Mouse (Mus musculus): ENCODE results near the gene Btnl9. TPM values are rescaled to one million over a fixed set of nuclear protein-coding genes. Genes with fewer than 3 reads are reported as not detected.
"Not testable (repeated sequence)": the region's sequence is repeated elsewhere in the genome, so short reads cannot be mapped to it uniquely, and the experiment has no call there.

Gene Btnl9
- polyA plus RNA-seq, 1 experiment from 2014 or later: 1.5 TPM

DNA sequence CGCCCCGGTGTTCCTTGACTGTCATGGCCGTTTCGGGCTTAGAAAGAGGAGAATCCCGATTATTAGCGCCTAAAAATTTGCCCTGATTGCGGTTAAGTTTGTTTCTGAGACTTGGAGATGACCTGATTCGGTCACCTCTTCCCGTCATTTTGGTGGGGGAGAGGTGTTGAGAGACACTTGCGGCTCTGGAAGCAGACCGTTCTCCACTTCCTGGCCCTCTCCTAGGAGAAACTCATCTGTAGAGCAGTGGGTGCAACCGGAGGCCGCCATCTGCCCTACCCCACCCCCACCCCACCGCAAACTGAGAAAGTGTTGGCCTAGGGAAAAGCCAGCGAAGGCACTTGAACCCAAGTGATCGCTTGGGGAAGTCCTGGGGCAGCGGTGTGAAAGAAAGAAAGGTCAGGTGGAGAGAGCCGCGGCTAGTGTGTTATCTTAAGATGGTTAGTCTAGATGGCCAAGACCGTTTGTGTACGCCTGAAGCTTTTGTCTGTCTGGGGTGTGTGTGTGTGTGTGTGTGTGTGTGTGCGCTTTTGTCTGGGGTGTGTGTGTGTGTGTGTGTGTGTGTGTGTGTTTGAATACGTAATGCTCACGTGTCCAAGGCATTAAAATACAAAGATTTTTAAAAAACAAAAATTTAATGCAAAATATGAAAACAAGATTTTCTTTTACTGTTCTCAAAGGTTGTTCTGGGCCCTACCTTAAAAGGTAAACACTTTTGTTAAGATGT is 17.0 kb upstream of the Btnl9 start:
- H3K4me1 ChIP-seq (ENCODE audit: control insufficient read depth, insufficient read depth, low read length): peaks cover 13% of the 10 kb centered on the region; the same call in 1 of the 2 replicates
- H3K4me2 ChIP-seq (ENCODE audit: low read depth, low read length): peak overlapping the region; percentile 68
- peak; percentile 68 for DNase-seq (ENCODE audit: low spot score)
- H3K36me3 ChIP-seq (ENCODE audit: control insufficient read depth, insufficient read depth, low read length): peaks cover 14% of the 10 kb centered on the region; the same call in 1 of the 2 replicates
- peak; percentile 77 for ATAC-seq (ENCODE audit: low read depth)
- H3K27me3 ChIP-seq (replicated peaks; ENCODE audit: control insufficient read depth, insufficient read depth, low read length): no peaks in the 10 kb centered on the region
- H3K9ac ChIP-seq (ENCODE audit: low read depth, low read length): peak overlapping the region; percentile 99
- H3K27ac ChIP-seq (replicated peaks; ENCODE audit: low read depth, low read length): peak overlapping the region; percentile 99
- 0% methylated on average over 19 of the region's 24 CpGs for WGBS
- peak overlapping the region; percentile 90 for H3K4me3 ChIP-seq (ENCODE audit: low read depth, low read length)
- no peaks in the 10 kb centered on the region for H3K9me3 ChIP-seq (ENCODE audit: control insufficient read depth, low read length)

DNA sequence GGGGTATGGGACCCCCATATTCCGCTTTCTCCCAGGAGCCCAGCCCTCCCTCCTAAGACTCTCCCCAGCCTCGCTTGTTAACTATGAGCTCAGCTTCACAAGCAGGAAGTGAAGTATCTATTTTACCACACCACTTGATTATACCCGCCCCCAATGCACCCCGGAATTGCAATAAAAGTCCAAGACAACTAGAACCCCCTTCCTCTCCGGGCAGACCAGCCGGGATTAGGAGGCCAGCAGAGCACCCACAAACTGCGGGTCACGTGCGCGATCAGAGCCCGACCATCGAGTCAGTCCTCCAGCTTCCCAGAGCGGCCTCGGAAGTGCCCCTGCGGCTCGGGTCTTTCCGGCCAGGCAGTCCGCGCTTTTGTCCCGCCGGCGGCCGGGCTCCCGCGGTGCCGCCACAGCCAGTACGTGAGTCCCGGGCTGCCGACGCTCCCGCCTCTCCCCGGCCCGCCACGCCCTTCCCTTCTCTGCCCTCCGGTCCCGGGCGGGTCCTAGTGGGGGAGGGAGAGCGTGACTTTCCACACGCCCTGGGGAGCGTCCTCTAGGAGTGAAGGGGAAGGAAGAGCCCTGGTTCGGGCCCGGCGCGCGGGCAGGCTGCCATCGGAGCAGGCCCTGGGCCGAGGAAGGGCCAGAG is 16.3 kb upstream of the Btnl9 start, which contains the start of gene Zfp62:
Gene Zfp62 (plus strand): TSS at position 164 of the 640 bp plus-strand sequence.
- DNase-seq (ENCODE audit: low spot score) (peak; percentile 96), ATAC-seq (ENCODE audit: low read depth) (peak; percentile 95)
- H3K27me3 ChIP-seq (replicated peaks; ENCODE audit: control insufficient read depth, insufficient read depth, low read length): no peaks in the 10 kb centered on the region
- H3K4me1 ChIP-seq (ENCODE audit: control insufficient read depth, insufficient read depth, low read length): peaks cover 13% of the 10 kb centered on the region; the same call in 1 of the 2 replicates
- H3K36me3 ChIP-seq (ENCODE audit: control insufficient read depth, insufficient read depth, low read length): peaks cover 14% of the 10 kb centered on the region; the same call in 1 of the 2 replicates
- peak within 1 kb of the TSS; percentile 68 for H3K4me2 ChIP-seq (ENCODE audit: low read depth, low read length)
- H3K27ac ChIP-seq (replicated peaks; ENCODE audit: low read depth, low read length): peak within 1 kb of the TSS; percentile 99
- no peaks in the 10 kb centered on the region for H3K9me3 ChIP-seq (ENCODE audit: control insufficient read depth, low read length)
- H3K4me3 ChIP-seq (ENCODE audit: low read depth, low read length): peak within 1 kb of the TSS; percentile 90
- 1% methylated on average over 32 of the region's 47 CpGs for WGBS
- peak within 1 kb of the TSS; percentile 99 for H3K9ac ChIP-seq (ENCODE audit: low read depth, low read length)

- H3K9me3 ChIP-seq (ENCODE audit: control insufficient read depth, low read length): no peaks in the 10 kb centered on the region
- DNase-seq (ENCODE audit: low spot score) (peak; percentile 48), ATAC-seq (ENCODE audit: low read depth) (peak; percentile 8; the same call in 1 of the 2 replicates)
- peaks cover 13% of the 10 kb centered on the region; the same call in 1 of the 2 replicates for H3K4me1 ChIP-seq (ENCODE audit: control insufficient read depth, insufficient read depth, low read length)
- peak overlapping the region; percentile 90 for H3K4me3 ChIP-seq (ENCODE audit: low read depth, low read length)
- peak overlapping the region; percentile 68 for H3K4me2 ChIP-seq (ENCODE audit: low read depth, low read length)
- peak overlapping the region; percentile 99 for H3K27ac ChIP-seq (replicated peaks; ENCODE audit: low read depth, low read length)
- H3K36me3 ChIP-seq (ENCODE audit: control insufficient read depth, insufficient read depth, low read length): peaks cover 14% of the 10 kb centered on the region; the same call in 1 of the 2 replicates
- H3K27me3 ChIP-seq (replicated peaks; ENCODE audit: control insufficient read depth, insufficient read depth, low read length): no peaks in the 10 kb centered on the region
- 3% methylated on average over 10 of the region's 10 CpGs for WGBS
- H3K9ac ChIP-seq (ENCODE audit: low read depth, low read length): peak overlapping the region; percentile 99
Observed at GRCm38 (mm10) chr11:49202523-49203061, 15.6 kb upstream of the Btnl9 start.

- ATAC-seq (ENCODE audit: low read depth) (no peak), DNase-seq (ENCODE audit: low spot score) (no peak)
- peak overlapping the region; percentile 68 for H3K4me2 ChIP-seq (ENCODE audit: low read depth, low read length)
- H3K4me3 ChIP-seq (ENCODE audit: low read depth, low read length): peak overlapping the region; percentile 90
- no peaks in the 10 kb centered on the region for H3K9me3 ChIP-seq (ENCODE audit: control insufficient read depth, low read length)
- peak overlapping the region; percentile 99 for H3K9ac ChIP-seq (ENCODE audit: low read depth, low read length)
- no peaks in the 10 kb centered on the region for H3K27me3 ChIP-seq (replicated peaks; ENCODE audit: control insufficient read depth, insufficient read depth, low read length)
- H3K4me1 ChIP-seq (ENCODE audit: control insufficient read depth, insufficient read depth, low read length): peaks cover 13% of the 10 kb centered on the region; the same call in 1 of the 2 replicates
- H3K36me3 ChIP-seq (ENCODE audit: control insufficient read depth, insufficient read depth, low read length): peaks cover 10% of the 10 kb centered on the region; the same call in 1 of the 2 replicates
- 0 out of 2 replicates have a peak overlapping the region, but pooled peaks have one; percentile 99 for H3K27ac ChIP-seq (replicated peaks; ENCODE audit: low read depth, low read length)
- WGBS: 65% methylated on average over 2 of the region's 2 CpGs
Observed at GRCm38 (mm10) chr11:49202071-49202470, 15.1 kb upstream of the Btnl9 start.

- Histone ChIP-seq H3K9me3 (ENCODE audit: control insufficient read depth, low read length) (no peaks in the 10 kb centered on the region), H3K4me1 (ENCODE audit: control insufficient read depth, insufficient read depth, low read length) (peaks cover 13% of the 10 kb centered on the region; the same call in 1 of the 2 replicates), H3K27me3 (replicated peaks; ENCODE audit: control insufficient read depth, insufficient read depth, low read length) (no peaks in the 10 kb centered on the region), H3K4me3 (ENCODE audit: low read depth, low read length) (no peak overlapping the region), H3K4me2 (ENCODE audit: low read depth, low read length) (no peak overlapping the region), H3K27ac (replicated peaks; ENCODE audit: low read depth, low read length) (no peak overlapping the region), H3K9ac (ENCODE audit: low read depth, low read length) (no peak overlapping the region), H3K36me3 (ENCODE audit: control insufficient read depth, insufficient read depth, low read length) (peaks cover 1% of the 10 kb centered on the region; the same call in 1 of the 2 replicates)
- DNase-seq (ENCODE audit: low spot score) (no peak), ATAC-seq (ENCODE audit: low read depth) (no peak)
Observed at GRCm38 (mm10) chr11:49201142-49201541, 14.2 kb upstream of the Btnl9 start.

GRCm38 (mm10) chr11:49200666-49201065 is 13.7 kb upstream of the Btnl9 start:
- Histone ChIP-seq H3K4me1 (ENCODE audit: control insufficient read depth, insufficient read depth, low read length) (peaks cover 13% of the 10 kb centered on the region; the same call in 1 of the 2 replicates), H3K4me2 (ENCODE audit: low read depth, low read length) (no peak overlapping the region), H3K36me3 (ENCODE audit: control insufficient read depth, insufficient read depth, low read length) (no peaks in the 10 kb centered on the region), H3K27ac (replicated peaks; ENCODE audit: low read depth, low read length) (no peak overlapping the region), H3K9ac (ENCODE audit: low read depth, low read length) (no peak overlapping the region), H3K27me3 (replicated peaks; ENCODE audit: control insufficient read depth, insufficient read depth, low read length) (no peaks in the 10 kb centered on the region), H3K9me3 (ENCODE audit: control insufficient read depth, low read length) (no peaks in the 10 kb centered on the region), H3K4me3 (ENCODE audit: low read depth, low read length) (no peak overlapping the region)
- DNase-seq (ENCODE audit: low spot score) (no peak), ATAC-seq (ENCODE audit: low read depth) (no peak)

DNA sequence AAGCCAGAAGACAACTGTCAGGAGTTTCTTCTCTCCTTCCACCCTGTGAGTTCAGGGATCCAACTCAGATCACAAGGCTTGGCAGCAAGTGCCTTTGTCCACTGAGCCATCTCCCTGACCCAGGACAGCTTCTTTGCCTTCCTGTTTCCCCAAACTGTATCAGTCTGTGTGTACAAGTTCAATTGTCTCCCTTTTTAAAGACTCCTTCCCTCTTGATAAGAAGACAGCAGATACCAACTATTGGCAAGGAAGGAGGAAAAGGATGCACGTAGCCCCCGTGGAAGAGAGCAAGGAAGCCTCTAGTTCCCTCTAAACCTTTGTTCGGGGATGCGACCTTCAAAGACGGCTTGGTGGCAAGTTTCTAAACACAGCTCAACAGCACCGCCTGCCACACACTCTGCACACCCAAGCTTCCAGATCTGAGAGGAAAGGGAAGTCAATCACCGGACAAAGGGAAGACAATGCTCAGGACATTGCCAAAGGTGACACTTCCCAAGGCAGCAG is 8.9 kb upstream of the Btnl9 start:
- Histone ChIP-seq H3K4me3 (ENCODE audit: low read depth, low read length) (no peak overlapping the region), H3K9ac (ENCODE audit: low read depth, low read length) (no peak overlapping the region), H3K4me2 (ENCODE audit: low read depth, low read length) (no peak overlapping the region), H3K36me3 (ENCODE audit: control insufficient read depth, insufficient read depth, low read length) (no peaks in the 10 kb centered on the region), H3K4me1 (ENCODE audit: control insufficient read depth, insufficient read depth, low read length) (no peaks in the 10 kb centered on the region), H3K27ac (replicated peaks; ENCODE audit: low read depth, low read length) (no peak overlapping the region), H3K9me3 (ENCODE audit: control insufficient read depth, low read length) (no peaks in the 10 kb centered on the region), H3K27me3 (replicated peaks; ENCODE audit: control insufficient read depth, insufficient read depth, low read length) (no peaks in the 10 kb centered on the region)
- 85% methylated on average over 7 of the region's 7 CpGs for WGBS
- ATAC-seq (ENCODE audit: low read depth): no peak
- DNase-seq (ENCODE audit: low spot score): no peak

- H3K4me3 ChIP-seq (ENCODE audit: low read depth, low read length); H3K9me3 ChIP-seq (ENCODE audit: control insufficient read depth, low read length); H3K4me2 ChIP-seq (ENCODE audit: low read depth, low read length); H3K27ac ChIP-seq (replicated peaks; ENCODE audit: low read depth, low read length); H3K4me1 ChIP-seq (ENCODE audit: control insufficient read depth, insufficient read depth, low read length); H3K27me3 ChIP-seq (replicated peaks; ENCODE audit: control insufficient read depth, insufficient read depth, low read length); DNase-seq (ENCODE audit: low spot score); H3K9ac ChIP-seq (ENCODE audit: low read depth, low read length); H3K36me3 ChIP-seq (ENCODE audit: control insufficient read depth, insufficient read depth, low read length); ATAC-seq (ENCODE audit: low read depth): not testable (repeated sequence)
- 96% methylated on average over 5 of the region's 9 CpGs for WGBS
Observed at GRCm38 (mm10) chr11:49194771-49195170, 7.8 kb upstream of the Btnl9 start.

Data from embryonic facial prominence, embryonic 14.5 days (tissue).